Mouse (Mus musculus): ENCODE results near the gene Prrt2. TPM values are rescaled to one million over a fixed set of nuclear protein-coding genes. Genes with fewer than 3 reads are reported as not detected.

Gene Prrt2
- 100 to 1,000 TPM; 246 to 261 TPM for total RNA-seq (2021)
- long read RNA-seq, transcript Prrt2-201 (4 exons, 2,501 nt): major isoform, 107 of 152 reads
- long read RNA-seq, partial matches to known transcripts: 34 of 152 reads
- long read RNA-seq, other reads (novel, unspliced or antisense): 11 of 152 reads

- DNase-seq (ENCODE audit: low spot score in 2 of 2): peak; percentile 67 to 72
These were observed at the start of gene Prrt2, which contains the start of gene Gm42742 for GRCm38 (mm10) chr7:127020901-127021562. TSS of gene Prrt2 (minus strand) at chr7:127021211. TSS of gene Gm42742 (minus strand) at chr7:127021097.

GRCm38 (mm10) chr7:127066317-127066716 is 45.3 kb upstream of the Prrt2 start:
- DNase-seq (ENCODE audit: low spot score in 2 of 2): no peak

GRCm38 (mm10) chr7:127065538-127065937 is 44.5 kb upstream of the Prrt2 start:
- no peak for DNase-seq (ENCODE audit: low spot score in 2 of 2)

- DNase-seq (ENCODE audit: low spot score in 2 of 2): no peak
These were observed 34.1 kb upstream of the Prrt2 start for GRCm38 (mm10) chr7:127055026-127055585.

GRCm38 (mm10) chr7:127041851-127042672 is 21.1 kb upstream of the Prrt2 start, which contains the start of gene Kif22:
TSS of gene Kif22 (minus strand) at chr7:127042471.
- peak; percentile 70 to 89 for DNase-seq (ENCODE audit: low spot score in 2 of 2)

- DNase-seq (ENCODE audit: low spot score in 2 of 2): no peak
These were observed 10.2 kb upstream of the Prrt2 start for GRCm38 (mm10) chr7:127031244-127031643.

- no peak for DNase-seq (ENCODE audit: low spot score in 2 of 2)
These were observed 9.2 kb upstream of the Prrt2 start for GRCm38 (mm10) chr7:127030172-127030571.

- DNase-seq (ENCODE audit: low spot score in 2 of 2): no peak
These were observed 6.9 kb upstream of the Prrt2 start for GRCm38 (mm10) chr7:127027885-127028284.

GRCm38 (mm10) chr7:127026984-127027726 is 6.1 kb upstream of the Prrt2 start, which contains the start of gene Maz:
TSS of gene Maz (minus strand) at chr7:127027037.
- DNase-seq (ENCODE audit: low spot score in 2 of 2): peak; percentile 99 to 100

GRCm38 (mm10) chr7:127026616-127026983 is 5.6 kb upstream of the Prrt2 start:
- no peak for DNase-seq (ENCODE audit: low spot score in 2 of 2)

GRCm38 (mm10) chr7:127026161-127026600 is 5.2 kb upstream of the Prrt2 start:
- peak in 1 of 2 experiments; percentile 45 for DNase-seq (ENCODE audit: low spot score in 2 of 2)

GRCm38 (mm10) chr7:127025556-127026160 is 4.6 kb upstream of the Prrt2 start:
- no peak for DNase-seq (ENCODE audit: low spot score in 2 of 2)

GRCm38 (mm10) chr7:127024755-127025555 is 3.9 kb upstream of the Prrt2 start:
- DNase-seq (ENCODE audit: low spot score in 2 of 2): peak; percentile 79 to 88

GRCm38 (mm10) chr7:127023896-127024690 is 3.1 kb upstream of the Prrt2 start:
- DNase-seq (ENCODE audit: low spot score in 2 of 2): no peak

GRCm38 (mm10) chr7:127023272-127023691 is 2.3 kb upstream of the Prrt2 start:
- DNase-seq (ENCODE audit: low spot score in 2 of 2): no peak

- no peak for DNase-seq (ENCODE audit: low spot score in 2 of 2)
These were observed 1.7 kb upstream of the Prrt2 start for GRCm38 (mm10) chr7:127022528-127023271.

- no peak for DNase-seq (ENCODE audit: low spot score in 2 of 2)
These were observed 834 bp upstream of the Prrt2 start for GRCm38 (mm10) chr7:127021563-127022527.

Data from layer of hippocampus, adult 18-20 months (tissue).